Comparison of ENCODE assay signal across 14 mouse cellular contexts in genomic region chr15:51628518-51628917, GRCm38 (mm10).
A peak's percentile ranks its signal among the peaks of the same experiment; 100 is the strongest.
DNase-seq lines count a peak whose midpoint lies in the region; ATAC-seq lines count a peak whose summit lies in the region.
"Had no signal": no experiment of that assay in that cellular context is flagged by ENCODE, and none has a peak within 500 bp of the region (broad histone marks: within the 10 kb centered on the region; RNA-seq: fewer than 3 reads in every experiment).

No protein-coding gene starts in this region.

- no peaks in the 10 kb centered on the region for H3K9me3 ChIP-seq in kidney, embryonic 14.5 days (ENCODE audit: control insufficient read depth, low read length)
- H3K9me3 ChIP-seq in lung, embryonic 16.5 days (ENCODE audit: control insufficient read depth, low read length), result no peaks in the 10 kb centered on the region
- H3K9me3 ChIP-seq: forebrain, embryonic 15.5 days; hindbrain, embryonic 13.5 days; neural tube, embryonic 13.5 days had no signal

- H3K4me3 ChIP-seq in kidney, embryonic 14.5 days (ENCODE audit: low read length), result no peak overlapping the region
- H3K4me3 ChIP-seq in lung, embryonic 16.5 days (ENCODE audit: low read length), result no peak overlapping the region
- H3K4me3 ChIP-seq: forebrain, embryonic 15.5 days; hindbrain, embryonic 13.5 days; neural tube, embryonic 13.5 days had no signal

- intact Hi-C loops in left cerebral cortex, postnatal 36 days (cut with DNase I), result no loop called here

- no peak overlapping the region for H3K4me2 ChIP-seq in kidney, embryonic 14.5 days (replicated peaks; ENCODE audit: low read depth, low read length)
- H3K4me2 ChIP-seq in lung, embryonic 16.5 days (ENCODE audit: low read depth, low read length), result no peak overlapping the region
- H3K4me2 ChIP-seq: forebrain, embryonic 15.5 days; hindbrain, embryonic 13.5 days; neural tube, embryonic 13.5 days had no signal

- H3K27me3 ChIP-seq in kidney, embryonic 14.5 days (ENCODE audit: control insufficient read depth, insufficient read depth, low read length), result no peaks in the 10 kb centered on the region
- H3K27me3 ChIP-seq in lung, embryonic 16.5 days (ENCODE audit: control insufficient read depth, insufficient read depth, low read depth, low read length), result no peaks in the 10 kb centered on the region
- H3K27me3 ChIP-seq: forebrain, embryonic 15.5 days; hindbrain, embryonic 13.5 days; neural tube, embryonic 13.5 days had no signal

- DNase-seq in kidney, postnatal 25 days, result no peak
- DNase-seq in 3134 (ENCODE audit: extremely low read depth, insufficient read length, low spot score), result peak; percentile 16
- peak; percentile 63 for DNase-seq in embryo, embryonic 11 days
- DNase-seq in cerebellum, postnatal 4 days (ENCODE audit: low spot score in 2 of 2), result no peak
- no peak for DNase-seq in left cerebral cortex, postnatal 36 days (ENCODE audit: low spot score in 2 of 2)
- DNase-seq: cerebellum, postnatal 25 days; layer of hippocampus, adult 9-11 months; thymus, adult 18-20 months had no signal

- no peaks in the 10 kb centered on the region for H3K4me1 ChIP-seq in kidney, embryonic 14.5 days (ENCODE audit: control insufficient read depth, insufficient read depth, low read length)
- no peaks in the 10 kb centered on the region for H3K4me1 ChIP-seq in lung, embryonic 16.5 days (replicated peaks; ENCODE audit: control insufficient read depth, insufficient read depth, low read length)
- H3K4me1 ChIP-seq: hindbrain, embryonic 13.5 days; neural tube, embryonic 13.5 days had no signal

- ATAC-seq in kidney, embryonic 14.5 days (ENCODE audit: low FRiP score, low TSS enrichment), result peak; percentile 87
- ATAC-seq in lung, embryonic 16.5 days (ENCODE audit: low read depth), result peak; percentile 98
- no peak for ATAC-seq in inflammation-experienced regulatory T-cells, adult 6 months

- H3K36me3 ChIP-seq in kidney, embryonic 14.5 days (ENCODE audit: control insufficient read depth, insufficient read depth, low read length), result no peaks in the 10 kb centered on the region
- H3K36me3 ChIP-seq in lung, embryonic 16.5 days (ENCODE audit: control insufficient read depth, insufficient read depth, low read length), result no peaks in the 10 kb centered on the region
- H3K36me3 ChIP-seq: forebrain, embryonic 15.5 days; hindbrain, embryonic 13.5 days; neural tube, embryonic 13.5 days had no signal

- WGBS in kidney, embryonic 14.5 days, result 59% methylated on average over 4 of the region's 4 CpGs
- WGBS in lung, embryonic 16.5 days, result 32% methylated on average over 4 of the region's 4 CpGs

- H3K9ac ChIP-seq in kidney, embryonic 14.5 days (ENCODE audit: low read depth, low read length), result no peak overlapping the region
- no peak overlapping the region for H3K9ac ChIP-seq in lung, embryonic 16.5 days (ENCODE audit: low read length)
- H3K9ac ChIP-seq: forebrain, embryonic 15.5 days; hindbrain, embryonic 13.5 days; neural tube, embryonic 13.5 days had no signal

- no peak overlapping the region for H3K27ac ChIP-seq in kidney, embryonic 14.5 days (ENCODE audit: low read depth, low read length)
- H3K27ac ChIP-seq in lung, embryonic 16.5 days (ENCODE audit: low read length), result 0 out of 2 replicates have a peak overlapping the region, but pooled peaks have one; percentile 47
- H3K27ac ChIP-seq: forebrain, embryonic 15.5 days; hindbrain, embryonic 13.5 days; neural tube, embryonic 13.5 days had no signal

Comparison
In these comparisons a context has a peak if more than half of its experiments do, and no peak if none do; other contexts are left out.
1. DNase-seq: peak in 3134 (single experiment) and embryo, embryonic 11 days (single experiment); none in kidney, postnatal 25 days (0 of 2), cerebellum, postnatal 4 days (0 of 2) and left cerebral cortex, postnatal 36 days (0 of 2).